Mouse (Mus musculus) neural tube, embryonic 15.5 days (tissue): ENCODE measurements at regions not wholly inside any gene's neighbourhood (a gene's known extent, or its start where the extent isn't known, plus 50 kb on each side); places are given as distances from the start of the nearest gene placed in this dataset.

Source experiments
- ATAC-seq: fragments of 200-750 bp; cut with Nextera tagmentation; 2 replicates; pipeline ENCODE4 v1.8.0; 2017; ENCODE audit warnings: mild to moderate bottlenecking, moderate TSS enrichment, moderate library complexity; ENCODE audit not compliant: low FRiP score
- H3K27ac ChIP-seq: fragments of 300-500 bp; sonication (generic); replicated peaks from 2 replicates; pipeline ENCODE4 v1.5.1; 2015; ENCODE audit warnings: mild to moderate bottlenecking, inconsistent platforms
- H3K27me3 ChIP-seq: fragments of 300-500 bp; sonication (generic); replicated peaks from 2 replicates; pipeline ENCODE4 v1.6.1; 2015; ENCODE audit warnings: inconsistent platforms
- H3K36me3 ChIP-seq: fragments of 300-500 bp; sonication (generic); 2 replicates; pipeline ENCODE4 v1.6.1; 2015; ENCODE audit warnings: inconsistent platforms
- H3K4me1 ChIP-seq: fragments of 300-500 bp; sonication (generic); 2 replicates; pipeline ENCODE4 v1.6.1; 2015; ENCODE audit warnings: inconsistent platforms
- H3K4me2 ChIP-seq: fragments of 300-500 bp; sonication (generic); 2 replicates; pipeline ENCODE4 v1.6.1; 2015; ENCODE audit warnings: inconsistent platforms, mild to moderate bottlenecking, moderate library complexity
- H3K4me3 ChIP-seq: fragments of 300-500 bp; sonication (generic); replicated peaks from 2 replicates; pipeline ENCODE4 v1.5.1; 2015; ENCODE audit warnings: mild to moderate bottlenecking, inconsistent platforms
- H3K9ac ChIP-seq: fragments of 300-500 bp; sonication (generic); replicated peaks from 2 replicates; pipeline ENCODE4 v1.6.1; 2015; ENCODE audit warnings: mild to moderate bottlenecking, inconsistent platforms
- H3K9me3 ChIP-seq: fragments of 300-500 bp; sonication (generic); replicated peaks from 2 replicates; pipeline ENCODE4 v1.6.1; 2016; ENCODE audit warnings: inconsistent platforms
- WGBS: fragments of 180-500 bp; shearing (Covaris S2); methylation state at CpG from one replicate; pipeline ENCODE4 v1.1.7; 2015; ENCODE audit warnings: mixed read lengths; 5-methylcytosine and 5-hydroxymethylcytosine counted together

GRCm38 (mm10) chr3:80042756-80043484 lies 158.6 kb downstream of the Fam198b start:
- H3K36me3 ChIP-seq: no peaks in the 10 kb centered on the region
- no peak overlapping the region for H3K9ac ChIP-seq
- H3K27ac ChIP-seq: no peak overlapping the region
- no peaks in the 10 kb centered on the region for H3K27me3 ChIP-seq
- no peak overlapping the region for H3K4me2 ChIP-seq
- no peaks in the 10 kb centered on the region for H3K4me1 ChIP-seq
- 75% methylated on average over 5 of the region's 5 CpGs for WGBS
- no peak for ATAC-seq
- H3K4me3 ChIP-seq: no peak overlapping the region
- H3K9me3 ChIP-seq: no peaks in the 10 kb centered on the region

GRCm38 (mm10) chr3:80049495-80050225 lies 165.3 kb downstream of the Fam198b start:
- no peak overlapping the region for H3K4me2 ChIP-seq
- H3K36me3 ChIP-seq: no peaks in the 10 kb centered on the region
- WGBS: 78% methylated on average over 5 of the region's 5 CpGs
- H3K9ac ChIP-seq: no peak overlapping the region
- ATAC-seq: no peak
- no peak overlapping the region for H3K27ac ChIP-seq
- H3K9me3 ChIP-seq: no peaks in the 10 kb centered on the region
- no peaks in the 10 kb centered on the region for H3K27me3 ChIP-seq
- no peaks in the 10 kb centered on the region for H3K4me1 ChIP-seq
- H3K4me3 ChIP-seq: no peak overlapping the region

GRCm38 (mm10) chr3:80050920-80051319 lies 166.6 kb downstream of the Fam198b start:
- no peak for ATAC-seq
- Histone ChIP-seq H3K4me2 (no peak overlapping the region), H3K27ac (no peak overlapping the region), H3K36me3 (no peaks in the 10 kb centered on the region), H3K9me3 (no peaks in the 10 kb centered on the region), H3K4me1 (no peaks in the 10 kb centered on the region), H3K27me3 (no peaks in the 10 kb centered on the region), H3K4me3 (no peak overlapping the region), H3K9ac (no peak overlapping the region)
- 88% methylated on average over 4 of the region's 4 CpGs for WGBS

- H3K4me3 ChIP-seq: no peak overlapping the region
- H3K9ac ChIP-seq: no peak overlapping the region
- WGBS: 65% methylated on average over 4 of the region's 4 CpGs
- H3K36me3 ChIP-seq: no peaks in the 10 kb centered on the region
- no peaks in the 10 kb centered on the region for H3K27me3 ChIP-seq
- no peak overlapping the region for H3K4me2 ChIP-seq
- no peak for ATAC-seq
- H3K9me3 ChIP-seq: no peaks in the 10 kb centered on the region
- no peaks in the 10 kb centered on the region for H3K4me1 ChIP-seq
- H3K27ac ChIP-seq: no peak overlapping the region
These were observed 167.6 kb downstream of the Fam198b start for GRCm38 (mm10) chr3:80051963-80052362.

- H3K9me3 ChIP-seq: no peaks in the 10 kb centered on the region
- no peak overlapping the region for H3K9ac ChIP-seq
- H3K4me3 ChIP-seq: no peak overlapping the region
- H3K27ac ChIP-seq: no peak overlapping the region
- 61% methylated on average over 3 of the region's 3 CpGs for WGBS
- H3K4me2 ChIP-seq: no peak overlapping the region
- ATAC-seq: no peak
- no peaks in the 10 kb centered on the region for H3K36me3 ChIP-seq
- no peaks in the 10 kb centered on the region for H3K4me1 ChIP-seq
- H3K27me3 ChIP-seq: no peaks in the 10 kb centered on the region
These were observed 168.5 kb downstream of the Fam198b start for GRCm38 (mm10) chr3:80052879-80053278.

- no peak for ATAC-seq
- no peaks in the 10 kb centered on the region for H3K4me1 ChIP-seq
- H3K9me3 ChIP-seq: no peaks in the 10 kb centered on the region
- 73% methylated on average over 2 of the region's 2 CpGs for WGBS
- no peak overlapping the region for H3K27ac ChIP-seq
- H3K27me3 ChIP-seq: no peaks in the 10 kb centered on the region
- no peak overlapping the region for H3K9ac ChIP-seq
- H3K4me2 ChIP-seq: no peak overlapping the region
- no peaks in the 10 kb centered on the region for H3K36me3 ChIP-seq
- H3K4me3 ChIP-seq: no peak overlapping the region
These were observed 169.1 kb downstream of the Fam198b start for GRCm38 (mm10) chr3:80053435-80053834.

- H3K4me3 ChIP-seq: no peak overlapping the region
- H3K4me1 ChIP-seq: no peaks in the 10 kb centered on the region
- H3K36me3 ChIP-seq: no peaks in the 10 kb centered on the region
- no peak overlapping the region for H3K4me2 ChIP-seq
- no peak overlapping the region for H3K9ac ChIP-seq
- ATAC-seq: no peak
- no peak overlapping the region for H3K27ac ChIP-seq
- WGBS: 84% methylated on average over 6 of the region's 6 CpGs
- H3K9me3 ChIP-seq: no peaks in the 10 kb centered on the region
- H3K27me3 ChIP-seq: no peaks in the 10 kb centered on the region
These were observed 172.5 kb downstream of the Fam198b start for GRCm38 (mm10) chr3:80056636-80057350.

GRCm38 (mm10) chr3:80058722-80059121 lies 174.4 kb downstream of the Fam198b start:
- H3K4me3 ChIP-seq: no peak overlapping the region
- H3K9ac ChIP-seq: no peak overlapping the region
- no peaks in the 10 kb centered on the region for H3K4me1 ChIP-seq
- no peak overlapping the region for H3K4me2 ChIP-seq
- no peaks in the 10 kb centered on the region for H3K27me3 ChIP-seq
- no peaks in the 10 kb centered on the region for H3K9me3 ChIP-seq
- H3K36me3 ChIP-seq: no peaks in the 10 kb centered on the region
- 29% methylated on average over 2 of the region's 2 CpGs for WGBS
- no peak overlapping the region for H3K27ac ChIP-seq
- ATAC-seq: no peak

GRCm38 (mm10) chr3:80070726-80071125 lies 186.4 kb downstream of the Fam198b start:
- no peaks in the 10 kb centered on the region for H3K27me3 ChIP-seq
- H3K4me1 ChIP-seq: no peaks in the 10 kb centered on the region
- H3K4me3 ChIP-seq: no peak overlapping the region
- H3K9me3 ChIP-seq: no peaks in the 10 kb centered on the region
- no peak overlapping the region for H3K27ac ChIP-seq
- 76% methylated on average over 5 of the region's 5 CpGs for WGBS
- no peak overlapping the region for H3K4me2 ChIP-seq
- ATAC-seq: no peak
- no peaks in the 10 kb centered on the region for H3K36me3 ChIP-seq
- H3K9ac ChIP-seq: no peak overlapping the region

GRCm38 (mm10) chr3:80079801-80080418 lies 195.6 kb downstream of the Fam198b start:
- H3K27ac ChIP-seq: peak overlapping the region; percentile 67
- H3K9ac ChIP-seq: peak overlapping the region; percentile 17; the same call in 1 of the 2 replicates
- 10% methylated on average over 10 of the region's 10 CpGs for WGBS
- no peaks in the 10 kb centered on the region for H3K9me3 ChIP-seq
- no peaks in the 10 kb centered on the region for H3K36me3 ChIP-seq
- peak overlapping the region; percentile 56 for H3K4me2 ChIP-seq
- peaks cover 3% of the 10 kb centered on the region for H3K4me1 ChIP-seq
- H3K4me3 ChIP-seq: peak overlapping the region; percentile 24
- ATAC-seq: peak; percentile 79
- no peaks in the 10 kb centered on the region for H3K27me3 ChIP-seq

- no peak overlapping the region for H3K9ac ChIP-seq
- ATAC-seq: no peak
- WGBS: 68% methylated on average over 7 of the region's 7 CpGs
- no peaks in the 10 kb centered on the region for H3K9me3 ChIP-seq
- no peaks in the 10 kb centered on the region for H3K27me3 ChIP-seq
- no peak overlapping the region for H3K4me3 ChIP-seq
- H3K36me3 ChIP-seq: no peaks in the 10 kb centered on the region
- H3K27ac ChIP-seq: no peak overlapping the region
- H3K4me1 ChIP-seq: peaks cover 3% of the 10 kb centered on the region
- H3K4me2 ChIP-seq: no peak overlapping the region
These were observed 196.9 kb downstream of the Fam198b start for GRCm38 (mm10) chr3:80081210-80081609.
